Mouse (Mus musculus) CH12F3 (cell line): ENCODE data around the gene Prss41.
"Not testable (repeated sequence)": the region's sequence is repeated elsewhere in the genome, so short reads cannot be mapped to it uniquely, and the experiment has no call there.

Experiments used
- in situ Hi-C: fragments of 300-500 bp; cut with MboI; formaldehyde crosslinking; loops from 2 replicates; pipeline ENCODE4 v1.14.3; 2020; ENCODE audit warnings: low sequenced_read_pairs

Gene Prss41

GRCm38 (mm10) chr17:23843812-23844273, at the start of gene Prss41, which contains the start of gene Prss32:
Gene Prss41 (minus strand): TSS chr17:23844172.
Gene Prss32 (plus strand): TSS chr17:23843855.
- in situ Hi-C loops: no loop called here

GRCm38 (mm10) chr17:23880576-23880975, 36.6 kb upstream of the Prss41 start, which contains the start of the genes Dcpp1 and Dcpp2:
Gene Dcpp1 (plus strand): TSS chr17:23880876.
Gene Dcpp2 (plus strand): TSS chr17:23880880.
- in situ Hi-C loops: not testable (repeated sequence)

- in situ Hi-C loops: no loop called here
Measured at GRCm38 (mm10) chr17:23877166-23877565, 33.2 kb upstream of the Prss41 start.

GRCm38 (mm10) chr17:23876741-23877140, 32.8 kb upstream of the Prss41 start:
- in situ Hi-C loops: no loop called here

GRCm38 (mm10) chr17:23873884-23874856, 30.2 kb upstream of the Prss41 start:
- in situ Hi-C loops: loop anchor here (5.0 kb wide), 1 partner anchor 83 kb away; the partner anchor contains the start of gene Sbpl

- in situ Hi-C loops: no loop called here
Measured at GRCm38 (mm10) chr17:23868513-23868912, 24.5 kb upstream of the Prss41 start.

GRCm38 (mm10) chr17:23867756-23868155, 23.8 kb upstream of the Prss41 start, which contains the start of gene Prss21:
Gene Prss21 (plus strand): TSS chr17:23868056.
- in situ Hi-C loops: no loop called here

- in situ Hi-C loops: no loop called here
Measured at GRCm38 (mm10) chr17:23862926-23863325, 19.0 kb upstream of the Prss41 start.

- in situ Hi-C loops: no loop called here
Measured at GRCm38 (mm10) chr17:23857913-23858312, 13.9 kb upstream of the Prss41 start.

GRCm38 (mm10) chr17:23857193-23857592, 13.2 kb upstream of the Prss41 start:
- in situ Hi-C loops: no loop called here

GRCm38 (mm10) chr17:23854229-23854765, 10.3 kb upstream of the Prss41 start:
- in situ Hi-C loops: no loop called here

- in situ Hi-C loops: no loop called here
Measured at GRCm38 (mm10) chr17:23853292-23853691, 9.3 kb upstream of the Prss41 start.

GRCm38 (mm10) chr17:23850853-23851749, 7.1 kb upstream of the Prss41 start:
- in situ Hi-C loops: no loop called here

- in situ Hi-C loops: no loop called here
Measured at GRCm38 (mm10) chr17:23850028-23850427, 6.1 kb upstream of the Prss41 start.

GRCm38 (mm10) chr17:23843141-23843811, 696 bp downstream of the Prss41 start:
- in situ Hi-C loops: no loop called here

GRCm38 (mm10) chr17:23841145-23841544, 2.8 kb downstream of the Prss41 start:
- in situ Hi-C loops: no loop called here

GRCm38 (mm10) chr17:23836006-23836575, 7.9 kb downstream of the Prss41 start, which contains the start of gene Prss33:
Gene Prss33 (minus strand): TSS chr17:23836056.
- in situ Hi-C loops: no loop called here

- in situ Hi-C loops: no loop called here
Measured at GRCm38 (mm10) chr17:23831201-23831600, 12.8 kb downstream of the Prss41 start.

GRCm38 (mm10) chr17:23829064-23829619, 14.8 kb downstream of the Prss41 start, which contains the start of gene Elob:
Gene Elob (minus strand): TSS chr17:23829136.
- in situ Hi-C loops: no loop called here
